Mouse (Mus musculus): ENCODE results near the gene Gm44805. TPM values are rescaled to one million over a fixed set of nuclear protein-coding genes. Genes with fewer than 3 reads are reported as not detected.

Gm44805 gene
- polyA plus RNA-seq, 1 experiment from 2014 or later = not detected

DNA sequence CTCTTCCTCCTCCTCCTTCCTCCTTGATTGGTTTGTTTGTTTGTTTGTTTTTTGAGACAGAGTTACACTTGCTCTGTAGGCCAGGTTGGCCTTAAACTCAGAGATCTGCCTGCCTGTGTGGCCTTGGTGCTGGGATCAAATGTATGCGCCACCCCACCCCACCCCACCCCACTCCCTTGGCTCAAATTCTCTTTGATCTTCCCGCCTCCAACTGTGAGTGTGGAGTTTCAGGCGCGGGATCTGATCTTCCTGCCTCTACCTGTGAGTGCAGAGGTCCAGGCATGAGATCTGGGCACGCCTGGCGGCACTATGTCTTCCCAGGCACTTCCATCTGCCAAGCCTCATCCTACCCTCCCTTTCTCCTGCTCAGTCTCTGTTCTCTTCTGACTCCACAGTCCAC lies 59.0 kb downstream of the Gm44805 start:
- Histone ChIP-seq H3K4me1 (peaks cover 7% of the 10 kb centered on the region; the same call in 1 of the 2 replicates), H3K36me3 (no peaks in the 10 kb centered on the region), H3K4me3 (no peak overlapping the region), H3K27ac (no peak overlapping the region), H3K27me3 (peaks cover 12% of the 10 kb centered on the region), H3K4me2 (no peak overlapping the region), H3K9me3 (no peaks in the 10 kb centered on the region), H3K9ac (0 out of 2 replicates have a peak overlapping the region, but pooled peaks have one; percentile 16)
- WGBS = 31% methylated on average over 6 of the region's 6 CpGs
- no peak for ATAC-seq (ENCODE audit: insufficient number of reproducible peaks, insufficient read depth, low FRiP score, low TSS enrichment, low read depth)

Other genes starting within 250 kb of the Gm44805 start
- gene Mark4, start 222.6 kb downstream of the Gm44805 start, polyA plus RNA-seq (2015; fragmentation: Nextera tagmentation; extraction: Ambion mirVana) = 10.2 and 12.4 TPM in 2 replicates
- 0.73 and 0.84 TPM in 2 replicates for gene Exoc3l2, start 218.1 kb downstream of the Gm44805 start, polyA plus RNA-seq (2015; fragmentation: Nextera tagmentation; extraction: Ambion mirVana)
- 2.3 and 2.7 TPM in 2 replicates for gene Bloc1s3, start 173.1 kb downstream of the Gm44805 start, polyA plus RNA-seq (2015; fragmentation: Nextera tagmentation; extraction: Ambion mirVana)
- 60.2 and 64.1 TPM in 2 replicates for gene Trappc6a, start 173.0 kb downstream of the Gm44805 start, polyA plus RNA-seq (2015; fragmentation: Nextera tagmentation; extraction: Ambion mirVana)
- 0.08 and 0.15 TPM in 2 replicates for gene Nkpd1, start 163.6 kb downstream of the Gm44805 start, polyA plus RNA-seq (2015; fragmentation: Nextera tagmentation; extraction: Ambion mirVana)
- gene Ppp1r37, start 118.3 kb downstream of the Gm44805 start, polyA plus RNA-seq (2015; fragmentation: Nextera tagmentation; extraction: Ambion mirVana) = 26.0 and 30.3 TPM in 2 replicates
- 0.67 and 0.83 TPM in 2 replicates for gene Zfp296, start 104.1 kb downstream of the Gm44805 start, polyA plus RNA-seq (2015; fragmentation: Nextera tagmentation; extraction: Ambion mirVana)
- 169 and 174 TPM in 2 replicates for gene Gemin7, start 103.8 kb downstream of the Gm44805 start, polyA plus RNA-seq (2015; fragmentation: Nextera tagmentation; extraction: Ambion mirVana)
- gene Clasrp, start 76.9 kb downstream of the Gm44805 start, polyA plus RNA-seq (2015; fragmentation: Nextera tagmentation; extraction: Ambion mirVana) = 61.2 and 73.9 TPM in 2 replicates
- gene Relb, start 52.0 kb downstream of the Gm44805 start, polyA plus RNA-seq (2015; fragmentation: Nextera tagmentation; extraction: Ambion mirVana) = 7.5 and 10.5 TPM in 2 replicates
- 69.8 and 74.7 TPM in 2 replicates for gene Clptm1, start 16.4 kb downstream of the Gm44805 start, polyA plus RNA-seq (2015; fragmentation: Nextera tagmentation; extraction: Ambion mirVana)
- gene Apoc2, start 3.5 kb downstream of the Gm44805 start, polyA plus RNA-seq (2015; fragmentation: Nextera tagmentation; extraction: Ambion mirVana) = 11.5 TPM in 1 of 2 replicates, not detected in the other
- 1.5 TPM in 1 of 2 replicates, not detected in the other for gene Apoc4, start 56 bp upstream of the Gm44805 start, polyA plus RNA-seq (2015; fragmentation: Nextera tagmentation; extraction: Ambion mirVana)
- 10.3 and 17.3 TPM in 2 replicates for gene Apoc1, start 11.2 kb upstream of the Gm44805 start, polyA plus RNA-seq (2015; fragmentation: Nextera tagmentation; extraction: Ambion mirVana)
- 200 and 263 TPM in 2 replicates for gene Apoe, start 17.8 kb upstream of the Gm44805 start, polyA plus RNA-seq (2015; fragmentation: Nextera tagmentation; extraction: Ambion mirVana)
- 112 and 139 TPM in 2 replicates for gene Tomm40, start 34.0 kb upstream of the Gm44805 start, polyA plus RNA-seq (2015; fragmentation: Nextera tagmentation; extraction: Ambion mirVana)
- gene Nectin2, start 69.1 kb upstream of the Gm44805 start, polyA plus RNA-seq (2015; fragmentation: Nextera tagmentation; extraction: Ambion mirVana) = 82.9 and 87.0 TPM in 2 replicates
- gene Bcam, start 89.6 kb upstream of the Gm44805 start, polyA plus RNA-seq (2015; fragmentation: Nextera tagmentation; extraction: Ambion mirVana) = 98.1 and 116 TPM in 2 replicates
- gene Cblc, start 115.4 kb upstream of the Gm44805 start, polyA plus RNA-seq (2015; fragmentation: Nextera tagmentation; extraction: Ambion mirVana) = 8.1 and 10.4 TPM in 2 replicates
- 2.2 and 3.6 TPM in 2 replicates for gene Bcl3, start 141.3 kb upstream of the Gm44805 start, polyA plus RNA-seq (2015; fragmentation: Nextera tagmentation; extraction: Ambion mirVana)
- 0.28 and 0.72 TPM in 2 replicates for gene Gm19345, start 170.6 kb upstream of the Gm44805 start, polyA plus RNA-seq (2015; fragmentation: Nextera tagmentation; extraction: Ambion mirVana)
- gene Ceacam16, start 179.9 kb upstream of the Gm44805 start, polyA plus RNA-seq (2015; fragmentation: Nextera tagmentation; extraction: Ambion mirVana) = not detected in 2 replicates
- gene Ceacam19, start 206.5 kb upstream of the Gm44805 start, polyA plus RNA-seq (2015; fragmentation: Nextera tagmentation; extraction: Ambion mirVana) = 0.25 and 0.48 TPM in 2 replicates
- 12.0 and 12.9 TPM in 2 replicates for gene Pvr, start 239.7 kb upstream of the Gm44805 start, polyA plus RNA-seq (2015; fragmentation: Nextera tagmentation; extraction: Ambion mirVana)